Mouse (Mus musculus): ENCODE data around the gene Eif3f. TPM values are rescaled to one million over a fixed set of nuclear protein-coding genes. Genes with fewer than 3 reads are reported as not detected.

Gene Eif3f
- total RNA-seq, 2 experiments from 2014 or later, result 132 to 147 TPM

GRCm38 (mm10) chr7:108966742-108967362, 32.6 kb downstream of the Eif3f start:
- DNase-seq, result peak; percentile 51 to 69

DNA sequence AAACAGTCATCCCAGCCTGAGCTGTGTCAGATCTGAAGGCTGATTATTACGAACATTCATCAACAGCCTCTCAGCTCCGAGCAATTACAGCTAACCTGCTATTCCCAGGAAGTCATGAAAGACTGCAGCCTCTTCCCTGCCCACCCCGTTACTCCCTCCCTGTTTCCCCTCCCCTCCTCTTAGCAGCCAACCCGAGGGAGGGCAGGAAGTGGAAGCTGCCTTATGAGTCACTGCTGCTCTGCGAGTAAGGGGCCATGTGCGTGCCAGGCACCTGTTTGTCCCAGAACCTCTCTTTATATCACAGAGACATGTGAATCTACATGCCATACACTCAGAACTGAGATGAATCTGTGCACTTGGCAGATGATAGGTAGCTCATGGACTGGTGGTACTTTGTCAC, 34.0 kb downstream of the Eif3f start:
- peak; percentile 53 to 61 for DNase-seq

- DNase-seq, result peak; percentile 53 to 61
These were observed 38.1 kb downstream of the Eif3f start for GRCm38 (mm10) chr7:108972273-108972672.

DNA sequence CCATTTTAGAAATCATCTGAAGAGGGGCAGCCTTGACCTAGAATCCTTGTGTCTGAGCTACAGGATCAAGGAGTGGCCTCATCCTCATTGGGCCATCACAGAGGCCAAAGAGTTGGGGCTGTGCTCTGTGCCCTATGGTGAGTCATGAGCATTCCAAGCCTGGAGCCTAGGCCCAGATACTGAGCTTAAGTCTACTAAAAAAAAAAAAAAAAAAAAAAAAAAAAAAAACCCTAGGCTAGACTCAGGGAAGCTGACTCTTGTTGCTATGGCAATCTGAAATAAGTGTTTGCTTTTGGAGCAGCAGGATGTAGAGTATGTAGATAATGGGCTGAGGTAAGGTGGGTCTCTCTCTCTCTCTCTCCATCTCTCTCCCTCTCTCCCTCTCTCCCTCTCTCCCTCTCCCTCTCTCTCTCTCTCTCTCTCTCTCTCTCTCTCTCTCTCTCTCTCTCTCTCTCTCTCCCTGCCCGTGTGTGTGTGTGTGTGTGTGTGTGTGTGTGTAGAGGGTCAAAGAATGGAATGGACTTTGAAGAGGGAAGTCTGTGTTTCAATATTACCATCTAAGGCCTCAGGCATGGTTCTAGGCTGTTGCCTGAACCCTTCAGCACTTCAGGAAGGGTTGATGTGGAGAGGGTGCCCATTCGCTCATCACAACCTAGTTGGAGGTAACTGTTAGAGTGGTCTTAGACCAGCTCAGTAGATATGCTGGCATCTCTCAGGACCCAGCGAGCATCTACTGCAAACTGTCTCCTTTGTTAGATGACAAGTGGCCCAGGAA, 51.9 kb downstream of the Eif3f start:
- peak in 1 of 2 experiments; percentile 35 for DNase-seq

DNA sequence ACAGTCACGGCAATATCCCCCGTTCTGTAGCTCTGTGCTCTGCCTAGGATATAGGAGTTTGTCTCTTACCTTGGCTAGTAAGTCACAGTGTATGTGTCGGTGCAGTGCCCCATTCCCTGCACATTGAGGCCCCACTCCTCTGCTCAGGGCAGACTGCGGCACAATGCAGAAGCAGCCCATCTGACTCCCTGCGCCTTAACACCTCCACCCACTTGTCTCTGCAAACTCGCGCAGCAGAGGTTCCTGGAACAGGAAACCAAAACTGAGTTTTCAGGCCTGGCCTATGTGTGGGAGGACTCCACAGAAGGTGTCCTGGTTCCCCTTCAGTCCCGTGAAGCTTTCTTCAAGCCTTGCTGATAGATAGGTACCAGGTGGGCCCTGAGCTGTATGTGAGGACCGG, 57.0 kb downstream of the Eif3f start:
- DNase-seq, result no peak

Other genes starting within 250 kb of the Eif3f start
- not detected for gene Olfr512, start 221.1 kb upstream of the Eif3f start, total RNA-seq (2021)
- not detected for gene Olfr513, start 183.4 kb upstream of the Eif3f start, total RNA-seq (2021)
- not detected for gene Olfr514, start 108.4 kb upstream of the Eif3f start, total RNA-seq (2021)
- gene Olfr516, start 83.9 kb upstream of the Eif3f start, total RNA-seq (2021), result not detected
- gene Olfr517, start 62.0 kb upstream of the Eif3f start, total RNA-seq (2021), result not detected
- not detected for gene Olfr518, start 49.4 kb upstream of the Eif3f start, total RNA-seq (2021)
- not detected for gene Olfr519, start 40.0 kb upstream of the Eif3f start, total RNA-seq (2021)
- gene Nlrp10, start 4.2 kb upstream of the Eif3f start, total RNA-seq (2021), result under 1 TPM; 0.36 to 0.40 TPM
- gene Tub, start 15.9 kb downstream of the Eif3f start, total RNA-seq (2021), result 10 to 100 TPM; 21.1 to 38.1 TPM
- 10 to 100 TPM; 39.7 to 58.7 TPM for gene Ric3, start 148.9 kb downstream of the Eif3f start, total RNA-seq (2021)
- gene Lmo1, start 240.8 kb downstream of the Eif3f start, total RNA-seq (2021), result 1 to 10 TPM; 5.1 to 9.4 TPM